13 mouse cellular contexts compared by ENCODE assay signal in genomic region chr1:151610621-151611020, GRCm38 (mm10).
"Had no signal": no experiment of that assay in that cellular context is flagged by ENCODE, and none has a peak within 500 bp of the region (broad histone marks: within the 10 kb centered on the region; RNA-seq: fewer than 3 reads in every experiment).

No protein-coding gene starts in this region.

- H3K9ac ChIP-seq: limb, embryonic 13.5 days; liver, embryonic 14.5 days; midbrain, embryonic 12.5 days had no signal

- H3K4me3 ChIP-seq: limb, embryonic 13.5 days; midbrain, embryonic 12.5 days had no signal

- ATAC-seq: midbrain, embryonic 16.5 days had no signal

- H3K4me1 ChIP-seq: midbrain, embryonic 12.5 days had no signal

- H3K27me3 ChIP-seq: limb, embryonic 13.5 days; midbrain, embryonic 12.5 days had no signal

- H3K36me3 ChIP-seq: limb, embryonic 13.5 days; midbrain, embryonic 12.5 days had no signal

- DNase-seq: kidney, postnatal 36 days; layer of hippocampus, adult 9-11 months; layer of hippocampus, postnatal 36 days; left cerebral cortex, postnatal 4 days; lung, adult 18-20 months; right cerebral cortex, postnatal 25 days; thymus, postnatal 4 days had no signal

- H3K27ac ChIP-seq: kidney, postnatal 0 days; limb, embryonic 13.5 days; liver, embryonic 14.5 days; midbrain, embryonic 12.5 days; stomach, postnatal 0 days had no signal

- H3K9me3 ChIP-seq: limb, embryonic 13.5 days; midbrain, embryonic 12.5 days had no signal

- H3K4me2 ChIP-seq: limb, embryonic 13.5 days; midbrain, embryonic 12.5 days had no signal
